Mouse (Mus musculus): Measurements from ENCODE around the gene Kcna2. TPM values are rescaled to one million over a fixed set of nuclear protein-coding genes. Genes with fewer than 3 reads are reported as not detected.

The Kcna2 gene
- polyA plus RNA-seq, 1 experiment from 2014 or later: 0.05 TPM

- Histone ChIP-seq H3K27ac (ENCODE audit: low read depth, low read length) (no peak overlapping the region), H3K4me1 (replicated peaks; ENCODE audit: control insufficient read depth, insufficient read depth, low read length) (no peaks in the 10 kb centered on the region)
Observed at GRCm38 (mm10) chr3:107076658-107077057, 24.3 kb upstream of the Kcna2 start.

GRCm38 (mm10) chr3:107077101-107077500 is 23.8 kb upstream of the Kcna2 start:
- no peak overlapping the region for H3K4me3 ChIP-seq (ENCODE audit: low read depth, low read length)
- ATAC-seq (replicated peaks; ENCODE audit: low FRiP score): no peak
- no peaks in the 10 kb centered on the region for H3K9me3 ChIP-seq (ENCODE audit: control insufficient read depth, low read length)
- WGBS: 87% methylated on average over 2 of the region's 2 CpGs
- H3K4me1 ChIP-seq (replicated peaks; ENCODE audit: control insufficient read depth, insufficient read depth, low read length): no peaks in the 10 kb centered on the region
- no peak overlapping the region for H3K9ac ChIP-seq (ENCODE audit: low read length)
- H3K27ac ChIP-seq (ENCODE audit: low read depth, low read length): no peak overlapping the region
- no peaks in the 10 kb centered on the region for H3K27me3 ChIP-seq (ENCODE audit: control insufficient read depth, insufficient read depth, low read length)
- no peak overlapping the region for H3K4me2 ChIP-seq (ENCODE audit: low read depth, low read length, severe bottlenecking)
- DNase-seq (ENCODE audit: low spot score): no peak
- no peaks in the 10 kb centered on the region for H3K36me3 ChIP-seq (ENCODE audit: control insufficient read depth, insufficient read depth, low read length)

More at GRCm38 (mm10) chr3:107076658-107077057, 24.3 kb upstream of the Kcna2 start:
- no peaks in the 10 kb centered on the region for H3K27me3 ChIP-seq (ENCODE audit: control insufficient read depth, insufficient read depth, low read length)
- H3K9me3 ChIP-seq (ENCODE audit: control insufficient read depth, low read length): no peaks in the 10 kb centered on the region
- no peak for DNase-seq (ENCODE audit: low spot score)
- no peak overlapping the region for H3K9ac ChIP-seq (ENCODE audit: low read length)
- H3K4me2 ChIP-seq (ENCODE audit: low read depth, low read length, severe bottlenecking): no peak overlapping the region
- no peak for ATAC-seq (replicated peaks; ENCODE audit: low FRiP score)
- H3K36me3 ChIP-seq (ENCODE audit: control insufficient read depth, insufficient read depth, low read length): no peaks in the 10 kb centered on the region
- no peak overlapping the region for H3K4me3 ChIP-seq (ENCODE audit: low read depth, low read length)
- 89% methylated on average over 3 of the region's 3 CpGs for WGBS

DNA sequence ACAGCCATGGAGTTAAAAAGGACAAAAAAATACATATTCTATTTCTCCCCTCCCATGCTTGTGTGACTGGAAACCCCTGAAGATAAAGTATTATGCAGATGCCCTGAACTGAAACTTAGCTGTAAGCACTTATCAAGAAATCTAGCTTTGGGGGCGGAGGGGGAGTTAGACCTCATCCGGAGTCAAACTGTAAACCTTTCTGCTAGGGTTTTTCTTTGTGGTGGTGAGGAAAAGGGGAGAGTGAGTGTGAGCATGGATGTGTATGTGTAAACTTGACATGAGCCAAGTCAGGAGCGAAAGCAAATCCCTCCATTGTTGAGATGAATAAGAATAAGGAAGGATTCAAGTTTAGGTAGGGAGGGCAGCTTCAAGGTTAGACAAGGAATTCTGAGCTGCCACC is 20.1 kb upstream of the Kcna2 start:
- DNase-seq (ENCODE audit: low spot score): no peak
- 83% methylated on average over 3 of the region's 3 CpGs for WGBS
- Histone ChIP-seq H3K4me1 (replicated peaks; ENCODE audit: control insufficient read depth, insufficient read depth, low read length) (no peaks in the 10 kb centered on the region), H3K36me3 (ENCODE audit: control insufficient read depth, insufficient read depth, low read length) (no peaks in the 10 kb centered on the region), H3K27ac (ENCODE audit: low read depth, low read length) (no peak overlapping the region), H3K4me2 (ENCODE audit: low read depth, low read length, severe bottlenecking) (no peak overlapping the region), H3K9me3 (ENCODE audit: control insufficient read depth, low read length) (no peaks in the 10 kb centered on the region), H3K4me3 (ENCODE audit: low read depth, low read length) (no peak overlapping the region), H3K9ac (ENCODE audit: low read length) (no peak overlapping the region), H3K27me3 (ENCODE audit: control insufficient read depth, insufficient read depth, low read length) (no peaks in the 10 kb centered on the region)
- ATAC-seq (replicated peaks; ENCODE audit: low FRiP score): no peak

DNA sequence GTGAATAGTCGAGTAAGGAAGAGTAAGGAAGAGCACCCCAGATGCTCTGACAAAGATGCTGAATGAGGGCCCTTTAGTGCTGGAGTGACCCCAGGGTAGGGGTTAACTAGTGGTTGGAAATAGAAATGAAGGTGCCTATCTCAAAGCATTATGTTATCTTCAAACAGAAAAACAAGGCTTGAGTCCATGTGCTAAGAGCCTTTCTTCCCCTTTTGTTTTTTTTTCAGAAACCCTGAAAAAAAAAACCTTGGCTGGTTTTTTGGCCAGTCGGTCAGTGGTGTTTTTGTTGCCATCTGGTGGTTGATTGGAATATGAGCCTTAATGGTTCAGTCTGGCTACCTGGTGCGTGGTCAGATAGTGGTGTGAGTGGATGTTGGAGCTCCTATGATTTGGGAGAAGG is 19.7 kb upstream of the Kcna2 start:
- H3K27ac ChIP-seq (ENCODE audit: low read depth, low read length): no peak overlapping the region
- no peaks in the 10 kb centered on the region for H3K4me1 ChIP-seq (replicated peaks; ENCODE audit: control insufficient read depth, insufficient read depth, low read length)
- no peak overlapping the region for H3K4me3 ChIP-seq (ENCODE audit: low read depth, low read length)
- DNase-seq (ENCODE audit: low spot score): no peak
- no peaks in the 10 kb centered on the region for H3K9me3 ChIP-seq (ENCODE audit: control insufficient read depth, low read length)
- no peaks in the 10 kb centered on the region for H3K27me3 ChIP-seq (ENCODE audit: control insufficient read depth, insufficient read depth, low read length)
- H3K9ac ChIP-seq (ENCODE audit: low read length): no peak overlapping the region
- no peak overlapping the region for H3K4me2 ChIP-seq (ENCODE audit: low read depth, low read length, severe bottlenecking)
- 0 out of 2 replicates have a peak, but pooled peaks have one; percentile 27 for ATAC-seq (replicated peaks; ENCODE audit: low FRiP score)
- H3K36me3 ChIP-seq (ENCODE audit: control insufficient read depth, insufficient read depth, low read length): no peaks in the 10 kb centered on the region
- WGBS: 29% methylated on average over 3 of the region's 3 CpGs

DNA sequence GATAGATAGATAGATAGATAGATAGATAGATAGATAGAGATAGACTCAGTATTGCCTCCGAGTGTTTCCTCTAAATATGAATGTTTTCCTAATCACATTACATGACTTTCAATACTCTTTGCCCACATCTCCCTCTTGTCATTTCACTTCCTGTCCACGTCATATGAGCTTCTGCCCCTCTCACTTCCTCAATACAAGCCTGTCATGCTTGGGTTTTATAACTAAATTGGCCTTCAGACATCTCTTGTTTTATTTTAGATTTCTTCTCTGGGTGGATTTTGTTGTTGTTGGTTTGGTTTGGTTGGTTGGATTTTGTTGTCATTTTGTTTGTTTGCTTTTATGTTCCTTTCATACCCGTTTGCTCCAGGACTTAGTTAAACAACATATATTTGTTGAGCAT is 16.4 kb upstream of the Kcna2 start:
- Histone ChIP-seq H3K27me3 (ENCODE audit: control insufficient read depth, insufficient read depth, low read length) (no peaks in the 10 kb centered on the region), H3K4me2 (ENCODE audit: low read depth, low read length, severe bottlenecking) (no peak overlapping the region), H3K36me3 (ENCODE audit: control insufficient read depth, insufficient read depth, low read length) (no peaks in the 10 kb centered on the region), H3K27ac (ENCODE audit: low read depth, low read length) (no peak overlapping the region), H3K9me3 (ENCODE audit: control insufficient read depth, low read length) (no peaks in the 10 kb centered on the region), H3K9ac (ENCODE audit: low read length) (no peak overlapping the region), H3K4me3 (ENCODE audit: low read depth, low read length) (no peak overlapping the region), H3K4me1 (replicated peaks; ENCODE audit: control insufficient read depth, insufficient read depth, low read length) (no peaks in the 10 kb centered on the region)
- ATAC-seq (replicated peaks; ENCODE audit: low FRiP score): no peak
- 83% methylated on average over 3 of the region's 3 CpGs for WGBS
- no peak for DNase-seq (ENCODE audit: low spot score)

- Histone ChIP-seq H3K9me3 (ENCODE audit: control insufficient read depth, low read length) (no peaks in the 10 kb centered on the region), H3K36me3 (ENCODE audit: control insufficient read depth, insufficient read depth, low read length) (no peaks in the 10 kb centered on the region), H3K4me3 (ENCODE audit: low read depth, low read length) (no peak overlapping the region), H3K27ac (ENCODE audit: low read depth, low read length) (no peak overlapping the region), H3K4me1 (replicated peaks; ENCODE audit: control insufficient read depth, insufficient read depth, low read length) (no peaks in the 10 kb centered on the region), H3K27me3 (ENCODE audit: control insufficient read depth, insufficient read depth, low read length) (no peaks in the 10 kb centered on the region), H3K9ac (ENCODE audit: low read length) (no peak overlapping the region), H3K4me2 (ENCODE audit: low read depth, low read length, severe bottlenecking) (no peak overlapping the region)
- 89% methylated on average over 4 of the region's 4 CpGs for WGBS
- ATAC-seq (replicated peaks; ENCODE audit: low FRiP score) (no peak), DNase-seq (ENCODE audit: low spot score) (no peak)
Observed at GRCm38 (mm10) chr3:107087410-107087809, 13.5 kb upstream of the Kcna2 start.

- no peak overlapping the region for H3K9ac ChIP-seq (ENCODE audit: low read length)
- no peak overlapping the region for H3K4me2 ChIP-seq (ENCODE audit: low read depth, low read length, severe bottlenecking)
- no peak overlapping the region for H3K4me3 ChIP-seq (ENCODE audit: low read depth, low read length)
- ATAC-seq (replicated peaks; ENCODE audit: low FRiP score): no peak
- H3K4me1 ChIP-seq (replicated peaks; ENCODE audit: control insufficient read depth, insufficient read depth, low read length): no peaks in the 10 kb centered on the region
- no peak overlapping the region for H3K27ac ChIP-seq (ENCODE audit: low read depth, low read length)
- H3K9me3 ChIP-seq (ENCODE audit: control insufficient read depth, low read length): no peaks in the 10 kb centered on the region
- no peak for DNase-seq (ENCODE audit: low spot score)
- no peaks in the 10 kb centered on the region for H3K27me3 ChIP-seq (ENCODE audit: control insufficient read depth, insufficient read depth, low read length)
- H3K36me3 ChIP-seq (ENCODE audit: control insufficient read depth, insufficient read depth, low read length): no peaks in the 10 kb centered on the region
- WGBS: 87% methylated on average over 3 of the region's 3 CpGs
Observed at GRCm38 (mm10) chr3:107088820-107089219, 12.1 kb upstream of the Kcna2 start.

DNA sequence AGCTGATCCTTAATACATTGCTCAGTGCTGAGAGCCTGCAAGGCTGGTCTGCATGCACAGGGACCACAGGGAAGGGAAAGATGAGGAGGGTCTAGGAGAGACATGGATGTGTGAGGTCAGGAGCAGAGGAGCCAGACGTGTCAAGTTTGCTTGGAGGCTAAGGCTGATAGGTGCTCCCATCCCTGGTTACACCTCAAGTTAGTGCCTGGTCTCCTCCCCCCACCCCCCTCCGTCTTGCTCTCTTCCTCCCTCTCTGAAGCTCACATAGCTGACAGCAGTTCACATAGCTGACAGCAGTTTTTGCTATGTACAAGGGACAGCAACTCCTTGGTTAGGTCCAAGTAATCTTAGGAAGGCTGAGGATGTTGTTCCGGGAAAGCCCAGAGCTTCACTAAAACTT is 11.5 kb upstream of the Kcna2 start:
- WGBS: 73% methylated on average over 3 of the region's 3 CpGs
- ATAC-seq (replicated peaks; ENCODE audit: low FRiP score) (no peak), DNase-seq (ENCODE audit: low spot score) (no peak)
- Histone ChIP-seq H3K9me3 (ENCODE audit: control insufficient read depth, low read length) (no peaks in the 10 kb centered on the region), H3K27ac (ENCODE audit: low read depth, low read length) (no peak overlapping the region), H3K4me3 (ENCODE audit: low read depth, low read length) (no peak overlapping the region), H3K4me2 (ENCODE audit: low read depth, low read length, severe bottlenecking) (no peak overlapping the region), H3K4me1 (replicated peaks; ENCODE audit: control insufficient read depth, insufficient read depth, low read length) (no peaks in the 10 kb centered on the region), H3K27me3 (ENCODE audit: control insufficient read depth, insufficient read depth, low read length) (no peaks in the 10 kb centered on the region), H3K9ac (ENCODE audit: low read length) (no peak overlapping the region), H3K36me3 (ENCODE audit: control insufficient read depth, insufficient read depth, low read length) (no peaks in the 10 kb centered on the region)

DNA sequence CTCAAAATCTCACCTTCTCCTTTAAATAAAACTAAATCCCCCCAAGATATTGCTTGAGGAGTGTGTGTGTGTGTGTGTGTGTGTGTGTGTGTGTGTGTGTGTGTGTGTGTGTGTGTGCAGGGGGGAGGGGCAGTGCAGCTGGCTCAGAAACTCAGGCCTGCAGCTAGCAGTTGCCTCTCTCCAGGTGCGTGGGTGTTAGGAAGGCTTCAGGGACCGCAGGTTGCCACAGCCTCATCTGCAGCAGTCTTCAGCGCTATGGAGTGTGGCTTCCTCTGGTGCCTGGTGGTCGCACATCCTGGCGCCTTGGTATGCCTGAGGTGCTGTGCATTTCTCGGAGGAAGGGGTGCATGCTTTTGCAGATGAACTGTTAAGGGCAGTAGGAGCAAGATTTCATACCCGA is 10.9 kb upstream of the Kcna2 start:
- Histone ChIP-seq H3K9me3 (ENCODE audit: control insufficient read depth, low read length) (no peaks in the 10 kb centered on the region), H3K4me1 (replicated peaks; ENCODE audit: control insufficient read depth, insufficient read depth, low read length) (no peaks in the 10 kb centered on the region), H3K4me2 (ENCODE audit: low read depth, low read length, severe bottlenecking) (no peak overlapping the region), H3K36me3 (ENCODE audit: control insufficient read depth, insufficient read depth, low read length) (no peaks in the 10 kb centered on the region), H3K9ac (ENCODE audit: low read length) (no peak overlapping the region), H3K4me3 (ENCODE audit: low read depth, low read length) (no peak overlapping the region), H3K27ac (ENCODE audit: low read depth, low read length) (no peak overlapping the region), H3K27me3 (ENCODE audit: control insufficient read depth, insufficient read depth, low read length) (no peaks in the 10 kb centered on the region)
- 78% methylated on average over 7 of the region's 7 CpGs for WGBS
- no peak for DNase-seq (ENCODE audit: low spot score)
- no peak for ATAC-seq (replicated peaks; ENCODE audit: low FRiP score)
